Mouse (Mus musculus) spleen, adult 2 months (tissue): ENCODE data around the gene Jsrp1. TPM values are rescaled to one million over a fixed set of nuclear protein-coding genes. Genes with fewer than 3 reads are reported as not detected.

Experiments used
- DNase-seq, 2 experiments: peaks; one replicate each; pipeline versions ENCODE4 v3.0.0 to v3.0.0-alpha.2; 2012 to 2021; ENCODE audit warnings: low spot score in 2 of 2, low read depth in 1 of 2
- H3K27ac ChIP-seq: fragments of 200-500 bp; 2 replicates; pipeline ENCODE4 v1.5.1; 2012; ENCODE audit warnings: low read length, inconsistent platforms; ENCODE audit not compliant: insufficient read depth
- H3K27me3 ChIP-seq: fragments of 200-500 bp; 2 replicates; pipeline ENCODE4 v1.6.1; 2012; ENCODE audit warnings: mild to moderate bottlenecking, moderate library complexity, low read length, inconsistent platforms; ENCODE audit not compliant: control insufficient read depth, insufficient read depth
- H3K36me3 ChIP-seq: fragments of 200-500 bp; 2 replicates; pipeline ENCODE4 v1.6.1; 2012; ENCODE audit warnings: mild to moderate bottlenecking, low read length, inconsistent platforms; ENCODE audit not compliant: control insufficient read depth, insufficient read depth
- H3K4me1 ChIP-seq: fragments of 200-500 bp; 2 replicates; pipeline ENCODE4 v1.6.1; 2011; ENCODE audit warnings: inconsistent platforms; ENCODE audit not compliant: control insufficient read depth, insufficient read depth, insufficient read length
- H3K4me3 ChIP-seq: fragments of 200-500 bp; 2 replicates; pipeline ENCODE4 v1.5.1; 2011; ENCODE audit warnings: mild to moderate bottlenecking, inconsistent platforms; ENCODE audit not compliant: insufficient read depth, insufficient read length; ENCODE audit errors: extremely low read depth
- CTCF ChIP-seq: fragments of 200-500 bp; IDR thresholded peaks from 2 replicates; pipeline ENCODE4 v1.5.1; 2011; ENCODE audit warnings: mild to moderate bottlenecking, inconsistent platforms; ENCODE audit not compliant: insufficient read depth, insufficient read length, insufficient replicate concordance; ENCODE audit errors: extremely low read depth
- POLR2A ChIP-seq: fragments of 200-500 bp; IDR thresholded peaks from 2 replicates; pipeline ENCODE4 v1.6.1; 2011; ENCODE audit warnings: low read depth, low read length, inconsistent platforms
- WGBS: fragments of 180-500 bp; shearing (Covaris S2); methylation state at CpG from one replicate; pipeline ENCODE4 v1.1.7; 2018; 5-methylcytosine and 5-hydroxymethylcytosine counted together
- polyA plus RNA-seq: library from polyadenylated mRNA; depleted of rRNA; stranded (reverse); fragments of >200 nt; gene quantifications from 2 replicates; pipeline ENCODE4 v1.2.3, GENCODE M21; 2012

Gene Jsrp1
- polyA plus RNA-seq, 1 experiment = not detected

- no peak overlapping the region for H3K27ac ChIP-seq
- no peaks in the 10 kb centered on the region for H3K27me3 ChIP-seq
- DNase-seq = no peak
- peaks cover 69% of the 10 kb centered on the region for H3K36me3 ChIP-seq
- no peak overlapping the region for H3K4me3 ChIP-seq
- no peaks in the 10 kb centered on the region for H3K4me1 ChIP-seq
- WGBS = 95% methylated on average over 12 of the region's 12 CpGs
- TF ChIP-seq POLR2A (no peak), CTCF (no peak)
Observed at GRCm38 (mm10) chr10:80784871-80785270, 28.4 kb downstream of the Jsrp1 start.

GRCm38 (mm10) chr10:80784302-80784701 lies 29.0 kb downstream of the Jsrp1 start:
- 95% methylated on average over 2 of the region's 2 CpGs for WGBS
- TF ChIP-seq CTCF (no peak), POLR2A (no peak)
- Histone ChIP-seq H3K36me3 (peaks cover 68% of the 10 kb centered on the region), H3K27me3 (no peaks in the 10 kb centered on the region), H3K4me1 (no peaks in the 10 kb centered on the region), H3K4me3 (no peak overlapping the region), H3K27ac (no peak overlapping the region)
- DNase-seq = no peak

GRCm38 (mm10) chr10:80779565-80779964 lies 33.7 kb downstream of the Jsrp1 start:
- TF ChIP-seq POLR2A = no peak
- Histone ChIP-seq H3K27ac (no peak overlapping the region), H3K36me3 (peaks cover 39% of the 10 kb centered on the region), H3K4me1 (no peaks in the 10 kb centered on the region), H3K4me3 (no peak overlapping the region), H3K27me3 (no peaks in the 10 kb centered on the region)
- no peak for DNase-seq

GRCm38 (mm10) chr10:80777123-80777522 lies 36.2 kb downstream of the Jsrp1 start:
- DNase-seq = no peak
- peaks cover 37% of the 10 kb centered on the region for H3K36me3 ChIP-seq

GRCm38 (mm10) chr10:80776358-80776869 lies 36.9 kb downstream of the Jsrp1 start:
- Histone ChIP-seq H3K4me3 (no peak overlapping the region), H3K36me3 (peaks cover 37% of the 10 kb centered on the region), H3K27me3 (no peaks in the 10 kb centered on the region), H3K27ac (no peak overlapping the region), H3K4me1 (no peaks in the 10 kb centered on the region)
- WGBS = 90% methylated on average over 6 of the region's 6 CpGs
- no peak for DNase-seq
- TF ChIP-seq CTCF (no peak), POLR2A (no peak)

More at GRCm38 (mm10) chr10:80777123-80777522, 36.2 kb downstream of the Jsrp1 start:
- Histone ChIP-seq H3K4me3 (no peak overlapping the region), H3K27ac (no peak overlapping the region), H3K27me3 (no peaks in the 10 kb centered on the region), H3K4me1 (no peaks in the 10 kb centered on the region)
- WGBS = 91% methylated on average over 5 of the region's 5 CpGs
- TF ChIP-seq POLR2A (no peak), CTCF (no peak)

- H3K27me3 ChIP-seq = no peaks in the 10 kb centered on the region
- H3K4me3 ChIP-seq = no peak overlapping the region
- DNase-seq = no peak
- 96% methylated on average over 4 of the region's 4 CpGs for WGBS
- peaks cover 34% of the 10 kb centered on the region for H3K36me3 ChIP-seq
- H3K4me1 ChIP-seq = no peaks in the 10 kb centered on the region
- H3K27ac ChIP-seq = no peak overlapping the region
- TF ChIP-seq CTCF (no peak), POLR2A (no peak)
Observed at GRCm38 (mm10) chr10:80775731-80776130, 37.6 kb downstream of the Jsrp1 start.

- H3K36me3 ChIP-seq = peaks cover 33% of the 10 kb centered on the region
- H3K4me1 ChIP-seq = no peaks in the 10 kb centered on the region
- no peak for DNase-seq
- TF ChIP-seq POLR2A (no peak), CTCF (no peak)
- no peaks in the 10 kb centered on the region for H3K27me3 ChIP-seq
- H3K27ac ChIP-seq = no peak overlapping the region
- WGBS = 91% methylated on average over 4 of the region's 4 CpGs
- H3K4me3 ChIP-seq = no peak overlapping the region
Observed at GRCm38 (mm10) chr10:80774981-80775380, 38.3 kb downstream of the Jsrp1 start.
